Mouse (Mus musculus): Measurements from ENCODE around the gene Olfr315. TPM values are rescaled to one million over a fixed set of nuclear protein-coding genes. Genes with fewer than 3 reads are reported as not detected.
"Not testable (repeated sequence)": the region's sequence is repeated elsewhere in the genome, so short reads cannot be mapped to it uniquely, and the experiment has no call there.

Gene Olfr315
- polyA plus RNA-seq, 1 experiment from 2014 or later: not detected

- Histone ChIP-seq H3K4me2 (replicated peaks; ENCODE audit: low read depth, low read length) (no peak overlapping the region), H3K9ac (ENCODE audit: low read depth, low read length) (no peak overlapping the region), H3K36me3 (ENCODE audit: control insufficient read depth, insufficient read depth, low read length) (no peaks in the 10 kb centered on the region), H3K9me3 (ENCODE audit: control insufficient read depth, low read length) (no peaks in the 10 kb centered on the region), H3K4me3 (ENCODE audit: low read length) (no peak overlapping the region), H3K4me1 (ENCODE audit: control insufficient read depth, insufficient read depth, low read length) (no peaks in the 10 kb centered on the region), H3K27me3 (ENCODE audit: control insufficient read depth, insufficient read depth, low read length) (no peaks in the 10 kb centered on the region), H3K27ac (ENCODE audit: low read depth, low read length) (no peak overlapping the region)
- ATAC-seq (ENCODE audit: low FRiP score, low TSS enrichment): no peak
- 70% methylated on average over 4 of the region's 4 CpGs for WGBS
Measured at GRCm38 (mm10) chr11:58803871-58804270, 30.9 kb downstream of the Olfr315 start.

DNA sequence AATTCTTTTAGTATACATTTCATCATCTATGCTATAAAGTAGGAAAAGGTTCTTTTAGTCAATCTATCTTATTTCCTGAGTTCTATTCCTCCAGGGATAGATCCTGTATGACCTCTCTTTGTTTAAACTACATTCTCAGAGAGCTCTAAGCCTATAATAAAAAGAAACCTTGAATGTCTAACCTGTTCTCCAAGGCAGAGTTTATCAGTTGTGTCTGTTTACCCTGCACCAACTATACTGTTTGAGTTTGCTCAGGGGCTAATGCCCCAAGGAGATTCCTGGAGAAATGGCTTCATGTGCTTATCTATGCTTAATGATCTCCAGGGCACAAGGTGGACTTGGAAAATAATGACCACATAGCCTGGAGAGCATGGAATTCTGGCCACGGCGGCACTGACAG, 31.4 kb downstream of the Olfr315 start:
- Histone ChIP-seq H3K9ac (ENCODE audit: low read depth, low read length) (no peak overlapping the region), H3K36me3 (ENCODE audit: control insufficient read depth, insufficient read depth, low read length) (no peaks in the 10 kb centered on the region), H3K27me3 (ENCODE audit: control insufficient read depth, insufficient read depth, low read length) (no peaks in the 10 kb centered on the region), H3K4me3 (ENCODE audit: low read length) (no peak overlapping the region), H3K4me2 (replicated peaks; ENCODE audit: low read depth, low read length) (no peak overlapping the region), H3K4me1 (ENCODE audit: control insufficient read depth, insufficient read depth, low read length) (no peaks in the 10 kb centered on the region), H3K9me3 (ENCODE audit: control insufficient read depth, low read length) (no peaks in the 10 kb centered on the region), H3K27ac (ENCODE audit: low read depth, low read length) (no peak overlapping the region)
- 60% methylated on average over 2 of the region's 2 CpGs for WGBS
- no peak for ATAC-seq (ENCODE audit: low FRiP score, low TSS enrichment)

- Histone ChIP-seq H3K9me3 (ENCODE audit: control insufficient read depth, low read length) (no peaks in the 10 kb centered on the region), H3K4me2 (replicated peaks; ENCODE audit: low read depth, low read length) (no peak overlapping the region), H3K9ac (ENCODE audit: low read depth, low read length) (no peak overlapping the region), H3K4me3 (ENCODE audit: low read length) (no peak overlapping the region), H3K27me3 (ENCODE audit: control insufficient read depth, insufficient read depth, low read length) (no peaks in the 10 kb centered on the region), H3K4me1 (ENCODE audit: control insufficient read depth, insufficient read depth, low read length) (no peaks in the 10 kb centered on the region), H3K27ac (ENCODE audit: low read depth, low read length) (no peak overlapping the region), H3K36me3 (ENCODE audit: control insufficient read depth, insufficient read depth, low read length) (no peaks in the 10 kb centered on the region)
- ATAC-seq (ENCODE audit: low FRiP score, low TSS enrichment): no peak
- WGBS: 11% methylated on average over 1 of the region's 1 CpGs
Measured at GRCm38 (mm10) chr11:58812001-58812400, 39.0 kb downstream of the Olfr315 start.

GRCm38 (mm10) chr11:58814700-58815099, 41.7 kb downstream of the Olfr315 start, which contains the start of gene Olfr313:
Gene Olfr313 (plus strand): TSS chr11:58815000.
- H3K27me3 ChIP-seq (ENCODE audit: control insufficient read depth, insufficient read depth, low read length); H3K9me3 ChIP-seq (ENCODE audit: control insufficient read depth, low read length); H3K4me3 ChIP-seq (ENCODE audit: low read length); H3K27ac ChIP-seq (ENCODE audit: low read depth, low read length); H3K4me2 ChIP-seq (replicated peaks; ENCODE audit: low read depth, low read length); H3K9ac ChIP-seq (ENCODE audit: low read depth, low read length); ATAC-seq (ENCODE audit: low FRiP score, low TSS enrichment); H3K36me3 ChIP-seq (ENCODE audit: control insufficient read depth, insufficient read depth, low read length); H3K4me1 ChIP-seq (ENCODE audit: control insufficient read depth, insufficient read depth, low read length): not testable (repeated sequence)
- WGBS: 72% methylated on average over 1 of the region's 1 CpGs

GRCm38 (mm10) chr11:58815676-58816075, 42.7 kb downstream of the Olfr315 start:
- Histone ChIP-seq H3K9me3 (ENCODE audit: control insufficient read depth, low read length) (no peaks in the 10 kb centered on the region), H3K4me1 (ENCODE audit: control insufficient read depth, insufficient read depth, low read length) (no peaks in the 10 kb centered on the region), H3K36me3 (ENCODE audit: control insufficient read depth, insufficient read depth, low read length) (no peaks in the 10 kb centered on the region), H3K9ac (ENCODE audit: low read depth, low read length) (no peak overlapping the region), H3K4me2 (replicated peaks; ENCODE audit: low read depth, low read length) (no peak overlapping the region), H3K4me3 (ENCODE audit: low read length) (no peak overlapping the region), H3K27me3 (ENCODE audit: control insufficient read depth, insufficient read depth, low read length) (no peaks in the 10 kb centered on the region), H3K27ac (ENCODE audit: low read depth, low read length) (no peak overlapping the region)
- ATAC-seq (ENCODE audit: low FRiP score, low TSS enrichment): no peak
- WGBS: 80% methylated on average over 1 of the region's 1 CpGs

- H3K9me3 ChIP-seq (ENCODE audit: control insufficient read depth, low read length); H3K4me3 ChIP-seq (ENCODE audit: low read length); H3K9ac ChIP-seq (ENCODE audit: low read depth, low read length); H3K27ac ChIP-seq (ENCODE audit: low read depth, low read length); H3K4me1 ChIP-seq (ENCODE audit: control insufficient read depth, insufficient read depth, low read length); H3K27me3 ChIP-seq (ENCODE audit: control insufficient read depth, insufficient read depth, low read length); H3K36me3 ChIP-seq (ENCODE audit: control insufficient read depth, insufficient read depth, low read length); ATAC-seq (ENCODE audit: low FRiP score, low TSS enrichment); H3K4me2 ChIP-seq (replicated peaks; ENCODE audit: low read depth, low read length): not testable (repeated sequence)
Measured at GRCm38 (mm10) chr11:58828937-58829336, 55.9 kb downstream of the Olfr315 start, which contains the start of gene Olfr312. Gene Olfr312 (plus strand): TSS chr11:58829237.

- no peak for ATAC-seq (ENCODE audit: low FRiP score, low TSS enrichment)
- WGBS: 83% methylated on average over 3 of the region's 3 CpGs
- H3K27ac ChIP-seq (ENCODE audit: low read depth, low read length): no peak overlapping the region
- no peaks in the 10 kb centered on the region for H3K27me3 ChIP-seq (ENCODE audit: control insufficient read depth, insufficient read depth, low read length)
- no peaks in the 10 kb centered on the region for H3K9me3 ChIP-seq (ENCODE audit: control insufficient read depth, low read length)
- no peaks in the 10 kb centered on the region for H3K36me3 ChIP-seq (ENCODE audit: control insufficient read depth, insufficient read depth, low read length)
- H3K4me3 ChIP-seq (ENCODE audit: low read length): no peak overlapping the region
- no peaks in the 10 kb centered on the region for H3K4me1 ChIP-seq (ENCODE audit: control insufficient read depth, insufficient read depth, low read length)
- no peak overlapping the region for H3K4me2 ChIP-seq (replicated peaks; ENCODE audit: low read depth, low read length)
- H3K9ac ChIP-seq (ENCODE audit: low read depth, low read length): no peak overlapping the region
Measured at GRCm38 (mm10) chr11:58829764-58830163, 56.8 kb downstream of the Olfr315 start.

Other genes with a start within 250 kb of the Olfr315 start
- gene Olfr330, start 238.4 kb upstream of the Olfr315 start, polyA plus RNA-seq (2014; fragmentation: Nextera tagmentation; extraction: Ambion mirVana): not detected in 2 replicates
- gene Olfr329-ps, start 226.8 kb upstream of the Olfr315 start, polyA plus RNA-seq (2014; fragmentation: Nextera tagmentation; extraction: Ambion mirVana): not detected in 2 replicates
- gene Olfr328, start 217.6 kb upstream of the Olfr315 start, polyA plus RNA-seq (2014; fragmentation: Nextera tagmentation; extraction: Ambion mirVana): 0.07 and 0.18 TPM in 2 replicates
- not detected in 2 replicates for gene Olfr224, start 202.6 kb upstream of the Olfr315 start, polyA plus RNA-seq (2014; fragmentation: Nextera tagmentation; extraction: Ambion mirVana)
- gene Olfr325, start 195.5 kb upstream of the Olfr315 start, polyA plus RNA-seq (2014; fragmentation: Nextera tagmentation; extraction: Ambion mirVana): not detected in 2 replicates
- not detected in 2 replicates for gene Olfr324, start 178.1 kb upstream of the Olfr315 start, polyA plus RNA-seq (2014; fragmentation: Nextera tagmentation; extraction: Ambion mirVana)
- gene 2210407C18Rik, start 157.1 kb upstream of the Olfr315 start, polyA plus RNA-seq (2014; fragmentation: Nextera tagmentation; extraction: Ambion mirVana): not detected in 2 replicates
- gene Olfr323, start 142.7 kb upstream of the Olfr315 start, polyA plus RNA-seq (2014; fragmentation: Nextera tagmentation; extraction: Ambion mirVana): not detected in 2 replicates
- gene Trim58, start 132.7 kb upstream of the Olfr315 start, polyA plus RNA-seq (2014; fragmentation: Nextera tagmentation; extraction: Ambion mirVana): not detected in 2 replicates
- 0.07 TPM in 1 of 2 replicates, not detected in the other for gene Olfr322, start 114.4 kb upstream of the Olfr315 start, polyA plus RNA-seq (2014; fragmentation: Nextera tagmentation; extraction: Ambion mirVana)
- gene Olfr320, start 92.1 kb upstream of the Olfr315 start, polyA plus RNA-seq (2014; fragmentation: Nextera tagmentation; extraction: Ambion mirVana): not detected in 2 replicates
- gene Olfr319, start 74.0 kb upstream of the Olfr315 start, polyA plus RNA-seq (2014; fragmentation: Nextera tagmentation; extraction: Ambion mirVana): not detected in 2 replicates
- gene Olfr318, start 49.2 kb upstream of the Olfr315 start, polyA plus RNA-seq (2014; fragmentation: Nextera tagmentation; extraction: Ambion mirVana): not detected in 2 replicates
- gene Olfr317, start 34.0 kb upstream of the Olfr315 start, polyA plus RNA-seq (2014; fragmentation: Nextera tagmentation; extraction: Ambion mirVana): not detected in 2 replicates
- gene Olfr316, start 20.5 kb upstream of the Olfr315 start, polyA plus RNA-seq (2014; fragmentation: Nextera tagmentation; extraction: Ambion mirVana): not detected in 2 replicates
- gene Olfr314, start 9.8 kb downstream of the Olfr315 start, polyA plus RNA-seq (2014; fragmentation: Nextera tagmentation; extraction: Ambion mirVana): not detected in 2 replicates
- not detected in 2 replicates for gene Fam183b, start 28.8 kb downstream of the Olfr315 start, polyA plus RNA-seq (2014; fragmentation: Nextera tagmentation; extraction: Ambion mirVana)
- not detected in 2 replicates for gene Olfr313, start 41.8 kb downstream of the Olfr315 start, polyA plus RNA-seq (2014; fragmentation: Nextera tagmentation; extraction: Ambion mirVana)
- gene Olfr312, start 56.0 kb downstream of the Olfr315 start, polyA plus RNA-seq (2014; fragmentation: Nextera tagmentation; extraction: Ambion mirVana): not detected in 2 replicates
- not detected in 2 replicates for gene Olfr311, start 66.1 kb downstream of the Olfr315 start, polyA plus RNA-seq (2014; fragmentation: Nextera tagmentation; extraction: Ambion mirVana)
- gene Gm12258, start 74.0 kb downstream of the Olfr315 start, polyA plus RNA-seq (2014; fragmentation: Nextera tagmentation; extraction: Ambion mirVana): 5.9 and 10.7 TPM in 2 replicates
- gene 2810021J22Rik, start 94.0 kb downstream of the Olfr315 start, polyA plus RNA-seq (2014; fragmentation: Nextera tagmentation; extraction: Ambion mirVana): 6.4 and 8.8 TPM in 2 replicates
- gene Zfp39, start 131.0 kb downstream of the Olfr315 start, polyA plus RNA-seq (2014; fragmentation: Nextera tagmentation; extraction: Ambion mirVana): 5.0 and 9.6 TPM in 2 replicates
- 0.09 TPM in 1 of 2 replicates, not detected in the other for gene Btnl10, start 144.7 kb downstream of the Olfr315 start, polyA plus RNA-seq (2014; fragmentation: Nextera tagmentation; extraction: Ambion mirVana)
- gene Rnf187, start 165.7 kb downstream of the Olfr315 start, polyA plus RNA-seq (2014; fragmentation: Nextera tagmentation; extraction: Ambion mirVana): 229 and 304 TPM in 2 replicates
- 29.9 and 146 TPM in 2 replicates for gene Hist3h2ba, start 175.7 kb downstream of the Olfr315 start, polyA plus RNA-seq (2014; fragmentation: Nextera tagmentation; extraction: Ambion mirVana)
- 31.8 and 32.7 TPM in 2 replicates for gene Hist3h2a, start 181.5 kb downstream of the Olfr315 start, polyA plus RNA-seq (2014; fragmentation: Nextera tagmentation; extraction: Ambion mirVana)
- 0.63 and 0.65 TPM in 2 replicates for gene Trim17, start 181.5 kb downstream of the Olfr315 start, polyA plus RNA-seq (2014; fragmentation: Nextera tagmentation; extraction: Ambion mirVana)
- 16.7 and 19.8 TPM in 2 replicates for gene Trim11, start 204.9 kb downstream of the Olfr315 start, polyA plus RNA-seq (2014; fragmentation: Nextera tagmentation; extraction: Ambion mirVana)

Data from kidney, embryonic 14.5 days (tissue).